In genomic region chr5:124029220-124030035, GRCm38 (mm10) we compare ENCODE assay signal across 10 mouse cellular contexts. TPM values are rescaled to one million over a fixed set of nuclear protein-coding genes. Genes with fewer than 3 reads are reported as not detected.
DNase-seq lines count a peak whose midpoint lies in the region; ATAC-seq and TF ChIP-seq lines count a peak whose summit lies in the region.
"Had no signal": no experiment of that assay in that cellular context is flagged by ENCODE, and none has a peak within 500 bp of the region (broad histone marks: within the 10 kb centered on the region; RNA-seq: fewer than 3 reads in every experiment).

No protein-coding gene starts in this region.

- H3K27ac ChIP-seq in lung, embryonic 15.5 days = no peak overlapping the region
- H3K27ac ChIP-seq in olfactory bulb, adult 2 months (ENCODE audit: insufficient read depth, low read depth, low read length) = peak overlapping the region; percentile 21; the same call in 1 of the 2 replicates

- no peaks in the 10 kb centered on the region for H3K9me3 ChIP-seq in lung, embryonic 15.5 days

- no peak overlapping the region for H3K9ac ChIP-seq in lung, embryonic 15.5 days

- peak; percentile 32 for DNase-seq in adrenal gland, postnatal 14 days
- no peak for DNase-seq in adrenal gland, adult 8-10 months
- DNase-seq in lung, postnatal 10 days = no peak
- peak; percentile 46 for DNase-seq in induced T-regulatory cell, adult 2 months (ENCODE audit: low read depth)
- no peak for DNase-seq in left cerebral cortex, adult 8-10 months (ENCODE audit: low spot score in 2 of 2)
- no peak for DNase-seq in gastrocnemius, postnatal 14 days
- DNase-seq: layer of hippocampus, postnatal 36 days; thymus, postnatal 36 days had no signal

- WGBS in lung, embryonic 15.5 days = 67% methylated on average over 19 of the region's 19 CpGs
- WGBS in olfactory bulb, adult 2 months = 26% methylated on average over 19 of the region's 19 CpGs

- peak overlapping the region; percentile 4; the same call in 1 of the 2 replicates for H3K4me3 ChIP-seq in lung, embryonic 15.5 days
- peak overlapping the region; percentile 11 for H3K4me3 ChIP-seq in olfactory bulb, adult 2 months (ENCODE audit: insufficient read depth, low read depth, low read length)

- no peak for ATAC-seq in lung, embryonic 15.5 days (ENCODE audit: borderline replicate concordance, extremely low read depth, low FRiP score, low TSS enrichment)

- no peak for TF ChIP-seq POLR2A in olfactory bulb, adult 2 months (IDR thresholded peaks at IDR 0.05; ENCODE audit: insufficient read depth, low read depth, low read length)

- H3K27me3 ChIP-seq in lung, embryonic 15.5 days = no peaks in the 10 kb centered on the region

- no peaks in the 10 kb centered on the region for H3K36me3 ChIP-seq in lung, embryonic 15.5 days

- intact Hi-C loops in gastrocnemius, postnatal 14 days (cut with DNase I; ENCODE audit: low total_unique reads) = no loop called here

- peaks cover 64% of the 10 kb centered on the region for H3K4me1 ChIP-seq in lung, embryonic 15.5 days
- H3K4me1 ChIP-seq in olfactory bulb, adult 2 months (ENCODE audit: control insufficient read depth, insufficient read depth, low read length) = peaks cover 45% of the 10 kb centered on the region

- peak overlapping the region; percentile 87 for H3K4me2 ChIP-seq in lung, embryonic 15.5 days

- no peak for TF ChIP-seq CTCF in olfactory bulb, adult 2 months (IDR thresholded peaks at IDR 0.05; ENCODE audit: insufficient read depth, low read depth, low read length)

RNA-seq across cellular contexts. Expression of gene Vps37b, which starts 2.6 kb away (rescaled TPM):
- 65.2 and 85.1 TPM in 2 replicates for total RNA-seq in adrenal gland, postnatal 14 days (2021)
- total RNA-seq in adrenal gland, adult 8-10 months (2022) = 100 to 1,000 TPM in 1 of 4 experiments, 10 to 100 TPM in 3; 76.1 to 101 (median 91.9) TPM
- polyA plus RNA-seq in lung, embryonic 15.5 days (2015; fragmentation: Nextera tagmentation; extraction: Ambion mirVana) = 38.1 and 41.3 TPM in 2 replicates
- polyA plus RNA-seq in olfactory bulb, adult 2 months (2012; ENCODE audit: insufficient read depth, insufficient read length, low replicate concordance, missing spikeins) = not detected in 2 replicates
- total RNA-seq in left cerebral cortex, adult 8-10 months (2022) = 10 to 100 TPM; 35.5 to 47.5 (median 42.3) TPM
- 1 to 10 TPM; 6.3 to 7.8 TPM for total RNA-seq in gastrocnemius, postnatal 14 days (2021)

RNA-seq across cellular contexts. Expression of gene Hip1r, which starts 56.0 kb away (rescaled TPM):
- 18.0 and 26.6 TPM in 2 replicates for total RNA-seq in adrenal gland, postnatal 14 days (2021)
- 10 to 100 TPM; 13.2 to 29.8 (median 22.8) TPM for total RNA-seq in adrenal gland, adult 8-10 months (2022)
- polyA plus RNA-seq in lung, embryonic 15.5 days (2015; fragmentation: Nextera tagmentation; extraction: Ambion mirVana) = 11.8 and 13.3 TPM in 2 replicates
- not detected in 2 replicates for polyA plus RNA-seq in olfactory bulb, adult 2 months (2012; ENCODE audit: insufficient read depth, insufficient read length, low replicate concordance, missing spikeins)
- 10 to 100 TPM; 59.9 to 72.4 (median 63.5) TPM for total RNA-seq in left cerebral cortex, adult 8-10 months (2022)
- 10 to 100 TPM in 1 of 2 experiments, 1 to 10 TPM in 1; 7.2 to 11.1 TPM for total RNA-seq in gastrocnemius, postnatal 14 days (2021)

Comparison
In these comparisons a context has a peak if more than half of its experiments do, and no peak if none do; other contexts are left out.
1. DNase-seq: peak in adrenal gland, postnatal 14 days (single experiment) and induced T-regulatory cell, adult 2 months (single experiment); none in adrenal gland, adult 8-10 months (single experiment), lung, postnatal 10 days (single experiment), left cerebral cortex, adult 8-10 months (0 of 2) and gastrocnemius, postnatal 14 days (single experiment).